ENCODE assay signal across 9 mouse cellular contexts in genomic region chr8:87943651-87944091, GRCm38 (mm10). TPM values are rescaled to one million over a fixed set of nuclear protein-coding genes. Genes with fewer than 3 reads are reported as not detected.
DNase-seq lines count a peak whose midpoint lies in the region; ATAC-seq and TF ChIP-seq lines count a peak whose summit lies in the region.
"Had no signal": no experiment of that assay in that cellular context is flagged by ENCODE, and none has a peak within 500 bp of the region (broad histone marks: within the 10 kb centered on the region; RNA-seq: fewer than 3 reads in every experiment).

No protein-coding gene starts in this region.

- H3K27ac ChIP-seq in lung, postnatal 0 days (ENCODE audit: low read length): no peak overlapping the region
- H3K27ac ChIP-seq in hindbrain, embryonic 10.5 days: peak overlapping the region; percentile 87
- H3K27ac ChIP-seq in midbrain, embryonic 12.5 days (replicated peaks): no peak overlapping the region

- H3K9me3 ChIP-seq in lung, postnatal 0 days (ENCODE audit: low read length): no peaks in the 10 kb centered on the region
- no peaks in the 10 kb centered on the region for H3K9me3 ChIP-seq in hindbrain, embryonic 10.5 days
- no peaks in the 10 kb centered on the region for H3K9me3 ChIP-seq in midbrain, embryonic 12.5 days

- H3K4me1 ChIP-seq in lung, postnatal 0 days (ENCODE audit: insufficient read depth, low read depth, low read length): peaks cover 17% of the 10 kb centered on the region; the same call in 1 of the 2 replicates
- peaks cover 94% of the 10 kb centered on the region for H3K4me1 ChIP-seq in hindbrain, embryonic 10.5 days (replicated peaks)
- H3K4me1 ChIP-seq in midbrain, embryonic 12.5 days: peaks cover 59% of the 10 kb centered on the region

- H3K4me2 ChIP-seq in lung, postnatal 0 days (replicated peaks; ENCODE audit: low read depth, low read length): peak overlapping the region; percentile 90
- H3K4me2 ChIP-seq in midbrain, embryonic 12.5 days (replicated peaks): peak overlapping the region; percentile 66

- WGBS in lung, postnatal 0 days: 10% methylated on average over 31 of the region's 42 CpGs
- WGBS in hindbrain, embryonic 10.5 days: 4% methylated on average over 42 of the region's 42 CpGs
- 2% methylated on average over 36 of the region's 42 CpGs for WGBS in midbrain, embryonic 12.5 days

- no peak for TF ChIP-seq EP300 in lung, postnatal 0 days (IDR thresholded peaks at IDR 0.05)

- H3K36me3 ChIP-seq in lung, postnatal 0 days (ENCODE audit: insufficient read depth, low read length): no peaks in the 10 kb centered on the region
- H3K36me3 ChIP-seq in hindbrain, embryonic 10.5 days: peaks cover 12% of the 10 kb centered on the region
- peaks cover 12% of the 10 kb centered on the region; the same call in 1 of the 2 replicates for H3K36me3 ChIP-seq in midbrain, embryonic 12.5 days

- ATAC-seq in lung, postnatal 0 days: no peak
- ATAC-seq in midbrain, embryonic 12.5 days (ENCODE audit: low FRiP score, low read depth): peak; percentile 32; the same call in 1 of the 2 replicates

- TF ChIP-seq CTCF in lung, postnatal 0 days (IDR thresholded peaks at IDR 0.05): no peak

- H3K4me3 ChIP-seq in lung, postnatal 0 days (ENCODE audit: low read depth, low read length): peak overlapping the region; percentile 39
- H3K4me3 ChIP-seq in hindbrain, embryonic 10.5 days: peak overlapping the region; percentile 55
- peak overlapping the region; percentile 32 for H3K4me3 ChIP-seq in midbrain, embryonic 12.5 days

- peak overlapping the region; percentile 44 for H3K9ac ChIP-seq in lung, postnatal 0 days (replicated peaks; ENCODE audit: low read depth)
- H3K9ac ChIP-seq in midbrain, embryonic 12.5 days (replicated peaks): peak overlapping the region; percentile 62

- no peaks in the 10 kb centered on the region for H3K27me3 ChIP-seq in lung, postnatal 0 days (replicated peaks; ENCODE audit: insufficient read depth, low read length)
- H3K27me3 ChIP-seq in hindbrain, embryonic 10.5 days (ENCODE audit: insufficient read depth, poor library complexity, severe bottlenecking): no peaks in the 10 kb centered on the region
- no peaks in the 10 kb centered on the region for H3K27me3 ChIP-seq in midbrain, embryonic 12.5 days

- DNase-seq in adrenal gland, adult 2 months: peak; percentile 62
- no peak for DNase-seq in adrenal gland, adult 8-10 months
- peak; percentile 21 for DNase-seq in lung, postnatal 0 days (ENCODE audit: low spot score)
- no peak for DNase-seq in lung, postnatal 10 days
- peak; percentile 51 for DNase-seq in hindbrain, embryonic 10.5 days (ENCODE audit: low spot score)
- DNase-seq in spleen, postnatal 36 days (ENCODE audit: low spot score in 2 of 2): no peak
- DNase-seq in adipocyte (ENCODE audit: low spot score): no peak

RNA-seq across cellular contexts. Expression of gene Zfp423, which starts 15.7 kb away (rescaled TPM):
- 10 to 100 TPM; 21.4 to 28.1 TPM for total RNA-seq in adrenal gland, adult 2 months (2021)
- 17.5 and 23.6 TPM in 2 replicates for polyA plus RNA-seq in adrenal gland, adult 2 months (2012; rRNA removed)
- 10 to 100 TPM; 18.3 to 47.9 (median 33.8) TPM for total RNA-seq in adrenal gland, adult 8-10 months (2022)
- polyA plus RNA-seq in lung, postnatal 0 days (2015; fragmentation: Nextera tagmentation; extraction: Ambion mirVana): 2.1 and 3.5 TPM in 2 replicates
- polyA plus RNA-seq in hindbrain, embryonic 10.5 days (2016; fragmentation: Nextera tagmentation; extraction: Ambion mirVana): 32.8 and 41.3 TPM in 2 replicates
- 47.9 and 60.8 TPM in 2 replicates for polyA plus RNA-seq in midbrain, embryonic 12.5 days (2016; fragmentation: Nextera tagmentation; extraction: Ambion mirVana)
- total RNA-seq: neutrophil, adult 5-6 weeks had no signal

Comparison
In these comparisons a context has a peak if more than half of its experiments do, and no peak if none do; other contexts are left out.
1. DNase-seq: peak in adrenal gland, adult 2 months (single experiment), lung, postnatal 0 days (single experiment) and hindbrain, embryonic 10.5 days (single experiment); none in adrenal gland, adult 8-10 months (single experiment), lung, postnatal 10 days (single experiment), spleen, postnatal 36 days (0 of 2) and adipocyte (single experiment).
2. Peak in every context shown above with its lines, with median percentiles within 50 percentile points of each other: H3K4me3 ChIP-seq.